Mouse (Mus musculus): Measurements from ENCODE around the gene Aunip.

DNA sequence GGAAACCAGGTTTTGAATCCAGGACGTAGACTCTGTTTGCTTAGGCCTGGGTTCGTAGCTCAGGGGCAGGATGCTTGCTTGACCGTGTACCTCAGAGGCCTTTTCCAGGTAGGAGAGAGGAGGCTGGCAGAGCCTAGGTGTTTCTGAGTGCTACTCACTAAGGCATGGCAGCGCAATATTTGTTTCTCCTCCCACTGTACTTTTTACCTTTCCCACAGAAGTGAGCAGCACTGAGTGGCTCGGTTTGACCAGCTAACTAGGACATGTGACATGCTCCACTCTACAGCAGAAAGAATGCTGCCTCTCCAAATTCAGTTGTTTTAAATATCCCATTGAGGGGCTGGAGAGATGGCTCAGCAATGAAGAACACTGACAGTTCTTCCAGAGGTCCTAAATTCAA, 22.6 kb upstream of the Aunip start:
- TF ChIP-seq CTCF (IDR thresholded peaks at IDR 0.05; ENCODE audit: extremely low read depth, insufficient read depth, insufficient read length, insufficient replicate concordance) (no peak), POLR2A (IDR thresholded peaks at IDR 0.05; ENCODE audit: low read depth, low read length) (no peak)

Measured in spleen, adult 2 months (tissue).